Mouse (Mus musculus): ENCODE measurements around the gene Polr3b. TPM values are rescaled to one million over a fixed set of nuclear protein-coding genes. Genes with fewer than 3 reads are reported as not detected.

Polr3b gene
- 9.0 and 10.1 TPM in 2 replicates for polyA plus RNA-seq (2015; fragmentation: Nextera tagmentation; extraction: Ambion mirVana)

GRCm38 (mm10) chr10:84621826-84622790, at the start of gene Polr3b:
Gene Polr3b (plus strand): TSS chr10:84622292.

GRCm38 (mm10) chr10:84576395-84577070, 45.6 kb upstream of the Polr3b start, which contains the start of gene Tcp11l2:
Gene Tcp11l2 (plus strand): TSS chr10:84576626.

GRCm38 (mm10) chr10:84755786-84756203, 133.7 kb downstream of the Polr3b start, which contains the start of gene Rfx4:
Gene Rfx4 (plus strand): TSS chr10:84756062.

Other genes starting within 250 kb of the Polr3b start
- gene Nuak1, start 181.7 kb upstream of the Polr3b start, polyA plus RNA-seq (2015; fragmentation: Nextera tagmentation; extraction: Ambion mirVana), result 2.8 and 3.0 TPM in 2 replicates
- gene Ckap4, start 88.2 kb upstream of the Polr3b start, polyA plus RNA-seq (2015; fragmentation: Nextera tagmentation; extraction: Ambion mirVana), result 55.6 and 60.9 TPM in 2 replicates
- 21.7 and 22.9 TPM in 2 replicates for gene Tcp11l2, start 45.7 kb upstream of the Polr3b start, polyA plus RNA-seq (2015; fragmentation: Nextera tagmentation; extraction: Ambion mirVana)
- 15.1 and 19.6 TPM in 2 replicates for gene Rfx4, start 133.8 kb downstream of the Polr3b start, polyA plus RNA-seq (2015; fragmentation: Nextera tagmentation; extraction: Ambion mirVana)